Mouse (Mus musculus) small intestine, adult 2 months (tissue): ENCODE data around the gene Gnptab. TPM values are rescaled to one million over a fixed set of nuclear protein-coding genes. Genes with fewer than 3 reads are reported as not detected.
"Not testable (repeated sequence)": the region's sequence is repeated elsewhere in the genome, so short reads cannot be mapped to it uniquely, and the experiment has no call there.

Source experiments
- H3K27ac ChIP-seq: fragments of 200-500 bp; 2 replicates; pipeline ENCODE4 v1.5.1; 2012; ENCODE audit warnings: low read depth, low read length, control low read depth, inconsistent platforms; ENCODE audit not compliant: insufficient read depth
- H3K27me3 ChIP-seq: fragments of 200-500 bp; 2 replicates; pipeline ENCODE4 v1.6.1; 2012; ENCODE audit warnings: mild to moderate bottlenecking, moderate library complexity, low read length, inconsistent platforms; ENCODE audit not compliant: control insufficient read depth, insufficient read depth
- H3K36me3 ChIP-seq: fragments of 200-500 bp; 2 replicates; pipeline ENCODE4 v1.6.1; 2012; ENCODE audit warnings: mild to moderate bottlenecking, low read length, control low read depth, inconsistent platforms; ENCODE audit not compliant: control insufficient read depth, insufficient read depth
- H3K4me1 ChIP-seq: fragments of 200-500 bp; 2 replicates; pipeline ENCODE4 v1.6.1; 2012; ENCODE audit warnings: low read length, inconsistent platforms, mixed read lengths; ENCODE audit not compliant: control insufficient read depth, insufficient read depth, insufficient read length
- H3K4me3 ChIP-seq: fragments of 200-500 bp; 2 replicates; pipeline ENCODE4 v1.5.1; 2012; ENCODE audit warnings: low read depth, mild to moderate bottlenecking, control low read depth, inconsistent platforms, low read length, moderate library complexity
- CTCF ChIP-seq: fragments of 200-500 bp; IDR thresholded peaks from 2 replicates; pipeline ENCODE4 v1.5.1; 2012; ENCODE audit warnings: low read depth, mild to moderate bottlenecking, control low read depth, inconsistent platforms, low read length, moderate library complexity, mixed read lengths; ENCODE audit not compliant: insufficient replicate concordance, insufficient read length; ENCODE audit errors: extremely low read depth
- POLR2A ChIP-seq: fragments of 200-500 bp; IDR thresholded peaks from 2 replicates; pipeline ENCODE4 v1.6.1; 2012; ENCODE audit warnings: low read depth, mild to moderate bottlenecking, control low read depth, inconsistent platforms, low read length, moderate library complexity
- WGBS: fragments of 180-500 bp; shearing (Covaris S2); methylation state at CpG from one replicate; pipeline ENCODE4 v1.1.7; 2018; 5-methylcytosine and 5-hydroxymethylcytosine counted together
- polyA plus RNA-seq: library from polyadenylated mRNA; depleted of rRNA; stranded (reverse); fragments of >200 nt; gene quantifications from 2 replicates; pipeline ENCODE4 v1.2.3, GENCODE M21; 2012

Gene Gnptab
- polyA plus RNA-seq, 1 experiment = 6.1 TPM

DNA sequence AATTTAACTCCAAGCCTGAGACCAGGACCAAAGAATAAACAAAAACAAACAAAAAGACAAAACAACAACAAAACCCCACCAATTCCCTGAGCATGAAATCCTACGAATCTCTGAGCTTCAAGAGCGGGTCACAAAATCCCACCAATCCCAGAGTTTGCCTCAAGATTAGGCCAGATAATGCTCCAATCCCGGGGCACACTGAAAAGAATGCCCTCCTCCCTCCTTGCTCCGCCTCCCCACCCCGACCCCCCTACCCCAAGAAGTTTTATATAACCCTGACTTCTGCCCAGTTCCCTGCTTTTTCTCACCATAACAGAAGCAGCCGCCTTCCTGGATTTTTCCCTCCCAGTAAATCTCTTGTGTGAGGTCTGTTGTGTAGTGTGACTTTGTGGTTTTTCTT, 78.9 kb downstream of the Gnptab start:
- Histone ChIP-seq H3K4me1 (peaks cover 4% of the 10 kb centered on the region), H3K27ac (no peak overlapping the region), H3K4me3 (no peak overlapping the region), H3K36me3 (no peaks in the 10 kb centered on the region), H3K27me3 (no peaks in the 10 kb centered on the region)
- WGBS = 47% methylated on average over 6 of the region's 6 CpGs
- no peak for TF ChIP-seq POLR2A
- TF ChIP-seq CTCF = no peak

DNA sequence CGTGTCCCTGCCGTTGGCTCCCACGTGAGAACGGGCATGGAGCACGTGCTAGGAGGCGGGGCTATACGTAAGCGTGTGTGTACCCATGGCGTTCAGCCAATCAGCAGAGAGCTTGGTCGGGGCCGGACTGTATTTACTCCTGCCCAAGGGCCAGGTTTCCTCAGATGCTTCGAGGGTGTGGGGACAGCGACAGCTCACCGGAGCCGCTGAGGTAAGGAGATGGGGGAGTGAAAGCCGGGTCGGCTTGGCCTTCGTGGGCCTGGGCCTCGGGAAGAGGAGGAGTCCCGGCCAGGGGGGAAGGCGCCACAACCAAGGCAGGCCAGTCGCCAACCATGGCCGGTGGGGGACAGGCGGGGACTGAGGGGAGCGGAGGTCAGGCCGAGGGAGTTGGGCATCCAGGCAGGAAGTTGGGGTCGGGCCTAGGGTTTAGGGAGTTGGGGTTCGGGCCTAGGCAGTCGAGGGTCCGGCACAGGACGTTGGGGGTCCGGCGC, 80.6 kb downstream of the Gnptab start, which contains the start of gene Sycp3:
Gene Sycp3 (plus strand): TSS at position 68 of the 491 bp plus-strand sequence.
- H3K4me1 ChIP-seq = peaks cover 4% of the 10 kb centered on the region
- no peak for TF ChIP-seq CTCF
- TF ChIP-seq POLR2A = no peak
- WGBS = 84% methylated on average over 33 of the region's 33 CpGs
- 0 out of 2 replicates have a peak, but pooled peaks cover under 1% of the 10 kb centered on the region for H3K36me3 ChIP-seq
- H3K27ac ChIP-seq = no peak within 1 kb of the TSS
- no peaks in the 10 kb centered on the region for H3K27me3 ChIP-seq
- no peak within 1 kb of the TSS for H3K4me3 ChIP-seq

DNA sequence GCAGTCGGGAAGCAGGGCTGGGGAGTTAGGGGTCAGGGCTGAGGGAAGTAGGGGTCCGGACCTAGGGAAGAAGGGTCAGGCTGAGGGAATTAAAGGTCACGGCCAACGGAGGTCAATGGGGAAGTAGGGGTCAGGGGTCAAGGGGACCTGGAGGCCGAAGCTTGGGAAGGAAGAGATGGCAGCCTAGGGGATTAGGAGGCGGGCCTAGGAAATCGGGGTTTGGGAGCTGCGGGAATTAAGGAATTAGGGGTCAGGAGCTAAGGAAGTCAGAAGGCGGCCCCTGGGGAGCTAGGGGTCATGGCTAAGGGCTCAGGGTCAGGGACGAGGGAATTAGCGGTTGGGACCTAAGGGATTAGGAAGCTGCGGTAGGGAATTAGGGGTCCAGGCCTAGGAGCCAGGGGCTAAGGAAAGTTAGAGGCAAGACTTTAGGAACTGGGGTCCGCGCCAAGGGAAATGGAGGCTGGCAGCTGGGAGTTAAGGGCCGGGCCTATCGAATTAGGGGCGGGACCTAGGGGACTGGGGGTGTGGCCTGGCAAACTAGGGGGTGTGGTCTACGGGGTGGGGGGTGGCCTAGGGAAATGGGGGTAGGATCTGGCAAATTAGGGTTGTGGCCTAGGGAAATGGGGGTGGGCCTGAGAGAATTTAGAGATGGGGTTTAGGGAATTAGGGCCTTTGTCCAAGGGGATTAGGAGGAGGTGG, 81.3 kb downstream of the Gnptab start:
- Histone ChIP-seq H3K4me1 (peaks cover 4% of the 10 kb centered on the region), H3K27me3 (no peaks in the 10 kb centered on the region), H3K27ac (no peak overlapping the region), H3K4me3 (no peak overlapping the region), H3K36me3 (peaks cover 3% of the 10 kb centered on the region; the same call in 1 of the 2 replicates)
- no peak for TF ChIP-seq POLR2A
- no peak for TF ChIP-seq CTCF
- WGBS = 83% methylated on average over 18 of the region's 18 CpGs

DNA sequence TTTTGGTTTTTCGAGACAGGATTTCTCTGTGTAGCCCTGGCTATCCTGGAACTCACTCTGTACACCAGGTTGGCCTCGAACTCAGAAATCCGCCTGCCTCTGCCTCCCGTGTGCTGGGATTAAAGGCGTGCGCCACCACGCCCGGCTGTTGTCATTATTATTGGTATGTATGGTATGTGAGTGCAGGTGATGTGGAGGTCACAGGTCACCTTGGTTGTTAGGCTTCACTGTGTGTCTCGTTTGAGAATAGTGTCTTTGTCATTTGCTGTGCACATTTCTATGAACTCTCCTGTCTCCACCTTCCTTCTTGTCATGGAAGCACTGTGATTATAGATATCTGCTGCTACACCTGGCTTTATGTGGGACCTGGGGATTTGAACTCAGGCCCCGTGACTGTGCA, 103.9 kb downstream of the Gnptab start:
- H3K36me3 ChIP-seq = peaks cover 27% of the 10 kb centered on the region
- not testable (repeated sequence) for H3K4me3 ChIP-seq, H3K4me1 ChIP-seq, H3K27ac ChIP-seq, H3K27me3 ChIP-seq
- 86% methylated on average over 10 of the region's 10 CpGs for WGBS

DNA sequence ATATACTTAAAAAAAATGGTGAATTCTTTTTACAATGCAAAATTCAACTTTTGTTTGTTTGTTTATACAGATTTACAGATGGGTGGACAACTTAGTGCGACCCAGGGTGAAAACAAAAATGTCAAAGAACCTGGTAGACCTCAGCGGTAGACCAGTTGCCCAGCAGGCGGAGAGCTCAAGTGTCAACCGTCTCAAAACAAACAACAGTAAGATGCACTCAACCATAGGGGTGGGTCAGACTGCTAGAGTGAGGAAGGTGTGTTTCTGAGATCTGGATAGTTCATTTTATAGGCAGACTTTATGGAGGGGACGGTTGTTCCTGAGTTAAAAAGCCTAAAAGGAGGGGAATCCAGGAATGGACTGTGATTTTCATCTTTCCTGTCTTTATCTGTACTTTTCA, 109.7 kb downstream of the Gnptab start:
- H3K4me3 ChIP-seq = no peak overlapping the region
- no peaks in the 10 kb centered on the region for H3K27me3 ChIP-seq
- TF ChIP-seq CTCF (no peak), POLR2A (no peak)
- peaks cover 23% of the 10 kb centered on the region for H3K36me3 ChIP-seq
- WGBS = 91% methylated on average over 5 of the region's 5 CpGs
- H3K4me1 ChIP-seq = 0 out of 2 replicates have a peak, but pooled peaks cover 2% of the 10 kb centered on the region
- no peak overlapping the region for H3K27ac ChIP-seq

DNA sequence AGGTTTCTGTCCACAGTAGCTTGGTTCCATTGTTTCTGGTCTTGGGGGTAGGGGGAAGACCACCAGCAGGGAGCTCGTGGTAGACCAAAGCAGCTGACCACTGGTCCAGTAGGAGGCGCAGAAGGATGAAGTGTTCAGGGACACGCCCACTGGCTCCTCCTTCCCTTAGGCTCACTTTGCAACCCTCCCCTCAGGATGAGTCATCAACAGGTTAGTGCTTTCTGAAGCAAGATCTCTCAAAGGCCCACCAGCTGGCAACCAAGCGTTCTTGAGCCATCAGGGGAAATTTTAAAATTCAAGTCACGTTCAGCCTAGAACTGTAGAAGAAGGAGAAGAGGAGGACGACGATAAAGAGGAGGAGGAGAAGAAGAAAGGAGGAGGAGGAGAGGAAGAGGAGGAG, 112.7 kb downstream of the Gnptab start:
- peaks cover 10% of the 10 kb centered on the region for H3K36me3 ChIP-seq
- 61% methylated on average over 7 of the region's 7 CpGs for WGBS
- H3K4me1 ChIP-seq = peaks cover 10% of the 10 kb centered on the region; the same call in 1 of the 2 replicates
- no peaks in the 10 kb centered on the region for H3K27me3 ChIP-seq
- peak; percentile 38; the same call in 1 of the 2 replicates for TF ChIP-seq CTCF
- TF ChIP-seq POLR2A = no peak
- H3K27ac ChIP-seq = no peak overlapping the region
- no peak overlapping the region for H3K4me3 ChIP-seq

DNA sequence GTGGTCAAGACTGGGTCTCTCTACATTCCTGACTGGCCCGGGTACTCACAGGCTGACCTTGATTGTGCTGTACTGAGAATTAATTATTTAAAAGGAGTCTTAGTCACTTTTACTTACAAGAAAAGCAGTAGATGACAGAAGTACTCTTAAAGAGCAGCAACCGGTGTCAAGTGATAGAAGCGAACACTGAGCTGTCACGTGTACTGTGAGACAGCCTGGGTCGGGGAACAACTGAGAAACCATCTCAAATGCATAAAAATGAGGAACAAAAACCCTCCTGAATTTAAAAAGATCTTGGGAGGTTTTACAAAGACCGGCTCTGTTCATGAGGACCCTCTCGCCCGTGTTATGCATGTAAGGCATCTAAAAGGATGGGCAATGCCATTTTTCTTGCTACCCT, 113.7 kb downstream of the Gnptab start:
- 85% methylated on average over 8 of the region's 8 CpGs for WGBS
- H3K27me3 ChIP-seq = no peaks in the 10 kb centered on the region
- H3K4me1 ChIP-seq = peaks cover 14% of the 10 kb centered on the region; the same call in 1 of the 2 replicates
- H3K36me3 ChIP-seq = peaks cover 8% of the 10 kb centered on the region
- H3K4me3 ChIP-seq = no peak overlapping the region
- no peak overlapping the region for H3K27ac ChIP-seq
- no peak for TF ChIP-seq POLR2A
